Mouse (Mus musculus) CD8-positive naive resting alpha-beta T cell, adult 2 months (primary cell): Measurements from ENCODE around the gene Nid1.
"Not testable (repeated sequence)": the region's sequence is repeated elsewhere in the genome, so short reads cannot be mapped to it uniquely, and the experiment has no call there.

Experiments used
- DNase-seq, 2 experiments: peaks; one replicate each; pipeline ENCODE4 v3.0.0; 2022; ENCODE audit warnings: low read depth in 2 of 2, low spot score in 2 of 2

Nid1 gene

GRCm38 (mm10) chr13:13538585-13539300, 101.4 kb downstream of the Nid1 start:
- no peak for DNase-seq

GRCm38 (mm10) chr13:13543073-13543472, 105.7 kb downstream of the Nid1 start:
- not testable (repeated sequence) for DNase-seq

- DNase-seq = no peak
These were observed 109.4 kb downstream of the Nid1 start for GRCm38 (mm10) chr13:13546792-13547191.

GRCm38 (mm10) chr13:13547889-13548288, 110.5 kb downstream of the Nid1 start:
- DNase-seq = no peak

- no peak for DNase-seq
These were observed 111.3 kb downstream of the Nid1 start for GRCm38 (mm10) chr13:13548431-13549190.

- DNase-seq = no peak
These were observed 112.6 kb downstream of the Nid1 start for GRCm38 (mm10) chr13:13549687-13550660.

GRCm38 (mm10) chr13:13552020-13552419, 114.7 kb downstream of the Nid1 start:
- DNase-seq = no peak

GRCm38 (mm10) chr13:13553660-13554059, 116.3 kb downstream of the Nid1 start:
- no peak for DNase-seq

GRCm38 (mm10) chr13:13555196-13555595, 117.8 kb downstream of the Nid1 start:
- DNase-seq = no peak

- no peak for DNase-seq
These were observed 119.8 kb downstream of the Nid1 start for GRCm38 (mm10) chr13:13557001-13557743.

- no peak for DNase-seq
These were observed 120.9 kb downstream of the Nid1 start for GRCm38 (mm10) chr13:13558251-13558650.

- no peak for DNase-seq
These were observed 121.5 kb downstream of the Nid1 start for GRCm38 (mm10) chr13:13558900-13559299.
